Mouse (Mus musculus) gastrocnemius, adult 18-20 months (tissue): ENCODE results near the gene Tmem161a. TPM values are rescaled to one million over a fixed set of nuclear protein-coding genes. Genes with fewer than 3 reads are reported as not detected.

Experiments
- DNase-seq: peaks from one replicate; pipeline ENCODE4 v3.0.0; 2021; ENCODE audit warnings: low spot score
- long read RNA-seq, 2 experiments: library from polyadenylated mRNA; stranded (forward); transcript quantifications; one replicate each; pipeline ENCODE4 v2.0.0; 2021
- total RNA-seq, 2 experiments: library from RNA; stranded (reverse); gene quantifications; 2 replicates each; pipeline ENCODE4 v1.2.3; 2021

Tmem161a gene
- total RNA-seq: 10 to 100 TPM; 75.2 to 88.4 TPM
- long read RNA-seq, experiment 1, transcript Tmem161a-201 (12 exons, 3,018 nt): major isoform, 45 of 180 reads
- long read RNA-seq, experiment 1, transcript Tmem161a-214 (11 exons, 2,080 nt): minor isoform, 8 of 180 reads
- long read RNA-seq, experiment 1, partial matches to known transcripts: 96 of 180 reads
- long read RNA-seq, experiment 1, other reads (novel, unspliced or antisense): 29 of 180 reads
- long read RNA-seq, experiment 2, transcript Tmem161a-201 (12 exons, 3,018 nt): major isoform, 44 of 147 reads
- long read RNA-seq, experiment 2, partial matches to known transcripts: 84 of 147 reads
- long read RNA-seq, experiment 2, other reads (novel, unspliced or antisense): 18 of 147 reads

DNA sequence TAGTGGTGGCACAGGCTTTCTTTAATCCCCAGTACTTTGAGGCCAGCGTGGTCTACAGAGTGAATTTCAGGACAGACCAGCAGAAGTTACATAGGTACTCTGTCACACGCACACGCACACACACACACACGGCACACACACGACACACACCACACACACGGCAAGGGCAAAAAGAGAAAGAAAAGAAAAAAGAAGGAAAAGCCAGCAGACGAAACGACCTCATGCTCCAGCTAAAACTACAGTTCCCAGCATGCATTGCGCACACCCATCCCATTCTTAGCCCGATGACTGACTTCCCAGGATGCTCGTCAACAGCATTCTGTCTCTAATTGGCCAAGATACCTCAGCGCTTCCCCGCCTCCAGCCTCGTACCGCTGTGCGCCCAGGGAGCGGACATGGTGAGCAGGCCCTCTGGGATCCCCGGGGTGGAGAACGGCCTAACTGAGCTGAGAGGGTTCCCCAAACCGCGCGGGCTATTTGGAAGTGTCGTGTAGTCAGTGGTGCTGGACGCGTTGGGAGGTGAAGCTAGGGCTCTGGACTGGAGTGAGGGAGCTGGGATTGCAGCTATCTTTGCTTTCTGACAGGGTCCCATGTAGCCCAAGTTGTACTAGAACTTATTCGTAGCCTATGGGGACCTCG lies at the start of gene Tmem161a:
Gene Tmem161a (plus strand): TSS at position 314 of the 639 bp plus-strand sequence.
- DNase-seq: peak; percentile 94

- no peak for DNase-seq
Measured at GRCm38 (mm10) chr8:70122863-70123262, 49.3 kb upstream of the Tmem161a start.

DNA sequence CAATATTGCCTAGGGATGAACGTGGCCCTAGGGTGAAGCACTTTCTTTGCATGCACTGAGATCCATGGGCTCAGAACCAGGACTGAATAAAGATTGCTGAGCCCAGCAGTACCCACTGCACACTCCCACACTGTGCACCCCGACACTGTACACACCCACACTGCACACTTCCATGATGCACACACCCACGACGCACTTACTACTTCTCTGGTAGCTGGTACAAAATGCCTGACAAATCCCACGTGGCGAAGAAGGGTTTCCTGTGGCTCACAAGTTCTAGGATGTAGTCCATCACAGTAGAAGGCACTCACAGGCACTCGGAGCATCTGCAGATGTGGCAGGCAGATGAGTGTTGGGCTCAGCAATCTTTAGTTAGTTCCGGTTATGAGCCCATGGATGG lies 47.2 kb upstream of the Tmem161a start:
- DNase-seq: no peak

GRCm38 (mm10) chr8:70128435-70128834 lies 43.7 kb upstream of the Tmem161a start:
- peak; percentile 74 for DNase-seq

GRCm38 (mm10) chr8:70129309-70129952 lies 42.7 kb upstream of the Tmem161a start:
- peak; percentile 26 for DNase-seq

GRCm38 (mm10) chr8:70130066-70130465 lies 42.1 kb upstream of the Tmem161a start:
- no peak for DNase-seq

DNA sequence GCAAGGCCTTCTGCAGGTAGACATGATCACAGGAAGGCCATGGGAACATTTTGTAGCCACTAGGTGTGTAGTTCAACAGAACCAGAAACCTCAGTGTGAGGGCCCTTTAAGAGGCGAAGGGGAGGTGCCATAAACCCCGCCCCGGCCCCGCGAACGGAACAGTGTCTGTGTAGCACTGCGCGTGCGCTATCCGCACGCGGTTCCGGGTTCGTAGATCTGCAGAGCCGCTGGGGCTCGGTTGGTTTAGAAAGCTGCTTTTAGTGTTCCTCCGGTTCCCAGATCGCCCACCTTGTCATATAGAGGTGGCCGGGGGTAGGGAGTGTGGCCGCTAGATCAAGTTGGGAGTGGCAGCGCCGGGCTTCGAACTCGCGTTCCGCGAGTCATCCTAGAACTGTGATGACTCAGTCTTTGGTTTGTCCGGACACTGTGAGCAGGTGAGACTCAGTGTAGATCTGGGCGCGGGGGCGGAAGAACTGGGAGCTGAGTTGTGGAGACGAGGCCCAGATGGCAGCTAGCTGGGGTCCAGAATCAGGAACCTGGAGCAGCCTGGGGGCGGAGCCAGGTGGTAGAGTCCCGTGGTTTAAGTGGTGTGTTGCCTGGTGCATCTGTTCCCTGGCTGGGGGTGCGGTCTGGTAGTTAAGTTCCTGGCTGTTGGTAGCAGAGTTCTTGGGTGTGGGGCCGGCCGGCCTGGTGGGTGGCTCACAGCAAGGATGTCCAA lies 40.8 kb upstream of the Tmem161a start, which contains the start of gene Nr2c2ap:
Gene Nr2c2ap (plus strand): TSS at position 168 of the 718 bp plus-strand sequence.
- peak; percentile 80 for DNase-seq

DNA sequence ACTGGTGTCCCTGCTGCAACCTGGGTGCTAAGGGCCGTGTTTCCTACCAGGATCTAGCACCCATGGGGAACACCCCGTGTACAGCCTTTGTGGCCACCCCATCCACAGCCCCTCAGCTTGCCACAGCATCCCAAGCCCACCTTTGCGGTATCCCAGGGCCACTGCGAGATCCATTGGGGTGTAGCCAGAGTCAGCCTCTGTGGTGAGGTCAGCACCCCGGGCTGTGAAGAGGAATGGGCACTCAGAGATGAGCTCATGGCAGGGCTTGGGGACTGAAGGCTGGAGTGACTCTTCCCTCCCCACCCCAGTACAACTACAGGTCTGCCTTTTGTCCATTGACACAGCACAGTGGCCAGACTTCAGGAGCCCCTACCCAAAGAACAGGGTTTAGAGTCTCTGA lies 38.1 kb upstream of the Tmem161a start:
- no peak for DNase-seq

GRCm38 (mm10) chr8:70134931-70135330 lies 37.2 kb upstream of the Tmem161a start:
- DNase-seq: no peak

DNA sequence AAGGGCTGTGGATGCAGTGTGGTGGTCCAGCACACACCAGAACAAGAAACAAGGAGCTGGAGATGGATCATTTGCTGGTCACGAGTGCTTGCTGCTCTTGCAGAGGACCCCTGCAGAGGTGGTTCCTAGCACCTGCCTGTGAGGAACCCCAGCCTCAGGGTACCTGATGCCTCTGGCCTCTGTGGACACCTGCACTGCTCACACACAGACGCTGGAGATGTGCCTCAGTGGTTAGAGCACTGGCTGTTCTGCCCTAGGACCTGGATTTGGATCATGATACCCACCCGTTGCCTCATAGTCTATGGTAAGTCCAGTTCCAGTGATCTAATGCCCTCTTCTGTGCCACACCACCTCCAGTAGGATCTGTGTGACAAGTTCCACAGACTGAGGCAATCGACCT lies 35.6 kb upstream of the Tmem161a start:
- DNase-seq: no peak

GRCm38 (mm10) chr8:70137890-70138289 lies 34.3 kb upstream of the Tmem161a start:
- no peak for DNase-seq

- DNase-seq: peak; percentile 99
Measured at GRCm38 (mm10) chr8:70139026-70139857, 32.9 kb upstream of the Tmem161a start, which contains the start of the genes Rfxank, Borcs8 and Mef2b. Rfxank (minus strand) TSS chr8:70139154. Borcs8 (plus strand) TSS chr8:70139499. Mef2b (plus strand) TSS chr8:70139711.

GRCm38 (mm10) chr8:70139981-70140380 lies 32.2 kb upstream of the Tmem161a start:
- no peak for DNase-seq

- DNase-seq: no peak
Measured at GRCm38 (mm10) chr8:70147678-70148607, 24.2 kb upstream of the Tmem161a start.

DNA sequence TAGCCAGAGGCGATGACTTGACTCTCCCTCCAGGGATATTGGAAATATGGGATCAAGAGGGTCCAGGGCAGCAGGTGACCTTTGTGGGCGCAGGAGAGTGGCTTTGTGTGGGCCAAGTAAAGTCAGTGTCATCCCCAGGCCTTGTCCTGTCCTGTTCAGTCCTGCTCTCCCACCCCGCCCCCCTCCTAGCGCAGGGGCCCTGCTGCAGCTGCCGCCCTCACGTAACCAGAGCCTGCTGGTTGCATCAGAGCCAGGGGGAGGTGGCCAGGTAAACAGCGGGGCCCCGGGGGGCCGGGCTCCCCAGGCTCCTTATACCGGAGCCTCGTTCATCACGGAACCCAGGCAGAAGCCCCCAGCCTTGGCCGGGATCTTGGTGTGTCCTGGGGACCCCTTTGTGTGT lies 22.0 kb upstream of the Tmem161a start:
- no peak for DNase-seq

GRCm38 (mm10) chr8:70152537-70153257 lies 19.5 kb upstream of the Tmem161a start:
- DNase-seq: peak; percentile 51

GRCm38 (mm10) chr8:70157240-70157800 lies 14.8 kb upstream of the Tmem161a start:
- DNase-seq: no peak

DNA sequence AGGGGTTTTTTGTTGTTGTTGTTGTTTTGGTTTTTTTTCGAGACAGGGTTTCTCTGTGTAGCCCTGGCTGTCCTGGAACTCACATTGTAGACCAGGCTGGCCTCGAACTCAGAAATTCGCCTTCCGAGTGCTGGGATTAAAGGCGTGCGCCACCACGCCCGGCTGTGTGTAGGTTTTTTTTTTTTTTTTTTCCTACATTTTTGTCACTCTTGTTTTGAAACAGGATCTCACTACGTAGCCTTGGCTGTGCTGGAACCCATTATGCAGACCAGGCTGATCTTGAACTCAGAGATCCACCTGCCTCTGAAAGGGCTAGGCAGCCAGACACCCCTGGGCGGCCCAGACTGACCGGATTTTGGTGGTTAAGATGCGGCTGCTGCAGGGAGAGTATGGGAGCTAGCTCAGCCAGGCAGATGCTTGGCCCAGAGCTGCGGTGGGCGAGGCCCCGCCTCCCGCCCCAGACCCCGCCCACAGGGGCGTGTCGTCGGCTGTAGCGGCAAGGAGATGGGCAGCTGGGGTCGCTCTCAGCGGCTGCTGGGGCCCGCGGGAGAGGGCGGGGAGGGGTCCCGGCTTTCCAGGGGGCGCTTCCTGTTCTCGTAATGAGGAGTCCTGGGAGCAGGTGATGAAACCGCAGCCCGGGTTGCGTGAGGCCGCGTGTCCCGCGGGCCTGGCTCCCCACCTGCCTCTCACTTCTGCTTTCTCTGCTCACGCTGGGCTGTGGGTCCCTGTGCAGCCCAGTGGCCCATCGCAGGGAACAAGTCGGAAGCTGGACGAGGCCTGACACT lies 13.9 kb upstream of the Tmem161a start:
- peak; percentile 34 for DNase-seq
